Mouse (Mus musculus) MEL (cell line): Measurements from ENCODE around the gene Rsph10b. TPM values are rescaled to one million over a fixed set of nuclear protein-coding genes. Genes with fewer than 3 reads are reported as not detected.

Source experiments
- DNase-seq: peaks from one replicate; pipeline ENCODE4 v3.0.0; 2011; ENCODE audit warnings: low read depth, low spot score
- H3K27ac ChIP-seq: 2 replicates; pipeline ENCODE4 v1.5.1; 2012; ENCODE audit warnings: low read depth, mild to moderate bottlenecking, control low read depth, low read length, moderate library complexity; ENCODE audit not compliant: control insufficient read depth
- H3K27me3 ChIP-seq, 2 experiments: fragments of 150-350 bp in 1 of 2; sonication (generic) in 1 of 2; 2 replicates each; pipeline ENCODE4 v1.6.1; 2012; ENCODE audit warnings: low read length in 2 of 2, mild to moderate bottlenecking in 2 of 2, improper control_type of control experiment in 1 of 2, moderate library complexity in 1 of 2; ENCODE audit not compliant: insufficient read depth in 2 of 2, control insufficient read depth in 1 of 2
- H3K36me3 ChIP-seq, 2 experiments: 2 replicates each; pipeline ENCODE4 v1.6.1; 2012 to 2014; ENCODE audit warnings: low read length in 2 of 2, improper control_type of control experiment in 1 of 2, inconsistent platforms in 1 of 2, mild to moderate bottlenecking in 1 of 2; ENCODE audit not compliant: insufficient read depth in 2 of 2, control insufficient read depth in 1 of 2
- H3K4me1 ChIP-seq, 2 experiments: fragments of 150-350 bp in 1 of 2; sonication (generic) in 1 of 2; 2 replicates each; pipeline ENCODE4 v1.6.1; 2012; ENCODE audit warnings: low read length in 2 of 2, improper control_type of control experiment in 1 of 2, mild to moderate bottlenecking in 1 of 2; ENCODE audit not compliant: insufficient read depth in 2 of 2, control insufficient read depth in 1 of 2
- H3K4me3 ChIP-seq, 2 experiments: fragments of 150-350 bp in 1 of 2; sonication (generic) in 1 of 2; 2 replicates each; pipeline ENCODE4 v1.5.1; 2012; ENCODE audit warnings: low read depth in 2 of 2, low read length in 2 of 2, mild to moderate bottlenecking in 2 of 2, moderate library complexity in 2 of 2, control low read depth in 1 of 2, improper control_type of control experiment in 1 of 2; ENCODE audit not compliant: control insufficient read depth in 1 of 2, insufficient read depth in 1 of 2
- H3K79me2 ChIP-seq: 2 replicates; pipeline ENCODE4 v1.6.1; 2012; ENCODE audit warnings: mild to moderate bottlenecking, low read length, moderate library complexity; ENCODE audit not compliant: control insufficient read depth, poor library complexity, insufficient read depth
- H3K9ac ChIP-seq: 2 replicates; pipeline ENCODE4 v1.6.1; 2012; ENCODE audit warnings: low read depth, mild to moderate bottlenecking, control low read depth, low read length, moderate library complexity; ENCODE audit not compliant: control insufficient read depth, poor library complexity, severe bottlenecking
- H3K9me3 ChIP-seq: fragments of 150-350 bp; sonication (generic); replicated peaks from 2 replicates; pipeline ENCODE4 v1.6.1; 2012; ENCODE audit warnings: mild to moderate bottlenecking, low read length, improper control_type of control experiment, moderate library complexity; ENCODE audit not compliant: insufficient read depth
- BHLHE40 ChIP-seq: IDR thresholded peaks from 2 replicates; pipeline ENCODE4 v1.6.1; 2012; ENCODE audit warnings: low read depth, mild to moderate bottlenecking, inconsistent platforms, low read length, improper control_type of control experiment, borderline replicate concordance
- ETS1 ChIP-seq: IDR thresholded peaks from 2 replicates; pipeline ENCODE4 v1.6.1; 2012; ENCODE audit warnings: low read depth, mild to moderate bottlenecking, inconsistent platforms, low read length, improper control_type of control experiment, moderate library complexity
- GATA1 ChIP-seq: IDR thresholded peaks from 2 replicates; pipeline ENCODE4 v1.6.1; 2011; ENCODE audit warnings: low read depth, low read length, improper control_type of control experiment
- KAT2A ChIP-seq: conservative IDR thresholded peaks from 2 replicates; pipeline ENCODE4 v1.6.1; 2012; ENCODE audit warnings: low read depth, low read length, improper control_type of control experiment, inconsistent platforms
- MAZ ChIP-seq: IDR thresholded peaks from 2 replicates; pipeline ENCODE4 v1.6.1; 2012; ENCODE audit warnings: low read depth, mild to moderate bottlenecking, inconsistent platforms, low read length, improper control_type of control experiment
- MXI1 ChIP-seq: IDR thresholded peaks from 2 replicates; pipeline ENCODE4 v1.6.1; 2011; ENCODE audit warnings: mild to moderate bottlenecking, low read depth, low read length, improper control_type of control experiment
- MYB ChIP-seq: IDR thresholded peaks from 2 replicates; pipeline ENCODE4 v1.6.1; 2011; ENCODE audit warnings: mild to moderate bottlenecking, low read depth, low read length, improper control_type of control experiment
- NELFE ChIP-seq: IDR thresholded peaks from 2 replicates; pipeline ENCODE4 v1.6.1; 2011; ENCODE audit warnings: low read depth, low read length, improper control_type of control experiment
- POLR2AphosphoS2 ChIP-seq: IDR thresholded peaks from 2 replicates; pipeline ENCODE4 v1.6.1; 2011; ENCODE audit warnings: low read length, improper control_type of control experiment
- RAD21 ChIP-seq: IDR thresholded peaks from 2 replicates; pipeline ENCODE4 v1.6.1; 2011; ENCODE audit warnings: mild to moderate bottlenecking, low read depth, low read length, improper control_type of control experiment
- TBP ChIP-seq: IDR thresholded peaks from 2 replicates; pipeline ENCODE4 v1.8.0; 2011; ENCODE audit warnings: low read depth, low read length, improper control_type of control experiment
- TCF12 ChIP-seq: IDR thresholded peaks from 2 replicates; pipeline ENCODE4 v1.6.1; 2014; ENCODE audit warnings: low read depth, mild to moderate bottlenecking, inconsistent platforms, low read length, improper control_type of control experiment, moderate library complexity
- UBTF ChIP-seq: IDR thresholded peaks from 2 replicates; pipeline ENCODE4 v1.6.1; 2012; ENCODE audit warnings: low read depth, mild to moderate bottlenecking, inconsistent platforms, low read length, improper control_type of control experiment, moderate library complexity, borderline replicate concordance; ENCODE audit not compliant: insufficient read depth
- USF1 ChIP-seq: IDR thresholded peaks from 2 replicates; pipeline ENCODE4 v1.6.1; 2014; ENCODE audit warnings: low read depth, mild to moderate bottlenecking, inconsistent platforms, low read length, improper control_type of control experiment, moderate library complexity
- USF2 ChIP-seq, 2 experiments: IDR thresholded peaks; 2 replicates each; pipeline ENCODE4 v1.6.1; 2011 to 2012; ENCODE audit warnings: improper control_type of control experiment in 2 of 2, low read length in 2 of 2, borderline replicate concordance in 1 of 2, inconsistent platforms in 1 of 2, low read depth in 1 of 2, mild to moderate bottlenecking in 1 of 2; ENCODE audit not compliant: insufficient read depth in 1 of 2
- ZC3H11A ChIP-seq: IDR thresholded peaks from 2 replicates; pipeline ENCODE4 v1.6.1; 2012; ENCODE audit warnings: low read depth, mild to moderate bottlenecking, inconsistent platforms, low read length, improper control_type of control experiment
- ZKSCAN1 ChIP-seq: IDR thresholded peaks from 2 replicates; pipeline ENCODE4 v1.6.1; 2012; ENCODE audit warnings: low read depth, mild to moderate bottlenecking, inconsistent platforms, low read length, improper control_type of control experiment, moderate library complexity
- ZMIZ1 ChIP-seq: IDR thresholded peaks from 2 replicates; pipeline ENCODE4 v1.6.1; 2012; ENCODE audit warnings: low read depth, mild to moderate bottlenecking, inconsistent platforms, low read length, improper control_type of control experiment, moderate library complexity
- polyA plus RNA-seq, 2 experiments: library from polyadenylated mRNA; stranded (reverse) in 1 of 2; unstranded in 1 of 2; fragments of >175 nt in 1 of 2; fragments of >200 nt in 1 of 2; gene quantifications; 2 replicates each; pipeline versions ENCODE4 v1.2.1 to v1.2.4; 2012; ENCODE audit warnings: low replicate concordance in 2 of 2, low read depth in 1 of 2; ENCODE audit not compliant: insufficient read length in 2 of 2, insufficient read depth in 1 of 2, missing spikeins in 1 of 2
- total RNA-seq: library from RNA; depleted of rRNA; stranded (reverse); fragments of 300-350 nt; gene quantifications from 2 replicates; pipeline ENCODE4 v1.2.3, GENCODE M21; 2012

The Rsph10b gene
- total and polyA plus RNA-seq, 3 experiments, result 0.04 to 0.17 TPM; not detected in 1

- Histone ChIP-seq H3K36me3 (peaks cover 4 to 8% of the 10 kb centered on the region in 2 experiments; a peak in 3 of 4 replicates), H3K27me3 (no peaks in the 10 kb centered on the region)
Measured at GRCm38 (mm10) chr5:143985381-143985780, 52.5 kb downstream of the Rsph10b start.

GRCm38 (mm10) chr5:143987596-143987995 lies 54.8 kb downstream of the Rsph10b start:
- Histone ChIP-seq H3K4me3 (no peak overlapping the region), H3K36me3 (peaks cover 8 to 14% of the 10 kb centered on the region in 2 experiments), H3K27me3 (no peaks in the 10 kb centered on the region), H3K79me2 (no peaks in the 10 kb centered on the region), H3K4me1 (peaks cover 5 to 8% of the 10 kb centered on the region in 2 experiments; a peak in 3 of 4 replicates), H3K27ac (no peak overlapping the region), H3K9me3 (no peaks in the 10 kb centered on the region), H3K9ac (no peak overlapping the region)
- no peak for TF ChIP-seq ETS1
- no peak for TF ChIP-seq GATA1
- TF ChIP-seq NELFE, result no peak
- TF ChIP-seq TCF12, result no peak
- no peak for TF ChIP-seq ZMIZ1
- no peak for TF ChIP-seq KAT2A
- TF ChIP-seq MXI1, result no peak
- TF ChIP-seq RAD21, result no peak
- no peak for TF ChIP-seq TBP
- no peak for DNase-seq

More at GRCm38 (mm10) chr5:143985381-143985780, 52.5 kb downstream of the Rsph10b start:
- Histone ChIP-seq H3K27ac (no peak overlapping the region), H3K79me2 (no peaks in the 10 kb centered on the region), H3K4me3 (no peak overlapping the region), H3K4me1 (peaks cover 3 to 7% of the 10 kb centered on the region in 2 experiments; a peak in 3 of 4 replicates), H3K9ac (no peak overlapping the region), H3K9me3 (no peaks in the 10 kb centered on the region)
- TF ChIP-seq ZKSCAN1 (no peak), USF1 (no peak), ZC3H11A (no peak), MYB (no peak), BHLHE40 (no peak), ZMIZ1 (no peak), USF2 (IDR thresholded peaks at IDR 0.05; ENCODE audit: borderline replicate concordance in 1 of 2, insufficient read depth in 1 of 2, low read depth in 1 of 2, low read length in 2 of 2) (no peak), UBTF (no peak), POLR2AphosphoS2 (no peak), RAD21 (no peak), MAZ (no peak)
- no peak for DNase-seq
